Mouse (Mus musculus) kidney, postnatal 4 days (tissue): ENCODE results near the gene Mapk3.

Experiments
- DNase-seq, 2 experiments: peaks; one replicate each; pipeline ENCODE4 v3.0.0; 2021; ENCODE audit warnings: mixed read lengths in 2 of 2

Gene Mapk3

DNA sequence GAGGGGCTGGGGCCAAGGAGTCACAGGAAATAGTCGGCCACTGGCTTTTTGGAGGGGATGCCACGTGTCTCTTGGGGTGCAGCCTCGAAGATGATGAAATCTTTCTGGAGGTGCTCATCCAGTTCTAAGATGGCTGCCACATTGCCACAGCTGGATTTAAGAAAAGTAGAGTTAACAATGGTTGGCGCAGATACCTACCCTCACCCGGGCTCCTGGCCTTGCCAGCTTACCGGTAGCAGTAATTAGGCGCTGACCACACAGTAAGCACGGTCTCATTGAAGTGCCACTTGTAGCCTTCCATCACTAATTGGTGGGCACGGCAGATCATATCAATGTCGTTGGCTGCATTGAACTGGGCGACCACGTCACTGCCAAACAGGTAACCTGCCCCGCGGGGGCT lies 26.7 kb downstream of the Mapk3 start:
- no peak for DNase-seq

DNA sequence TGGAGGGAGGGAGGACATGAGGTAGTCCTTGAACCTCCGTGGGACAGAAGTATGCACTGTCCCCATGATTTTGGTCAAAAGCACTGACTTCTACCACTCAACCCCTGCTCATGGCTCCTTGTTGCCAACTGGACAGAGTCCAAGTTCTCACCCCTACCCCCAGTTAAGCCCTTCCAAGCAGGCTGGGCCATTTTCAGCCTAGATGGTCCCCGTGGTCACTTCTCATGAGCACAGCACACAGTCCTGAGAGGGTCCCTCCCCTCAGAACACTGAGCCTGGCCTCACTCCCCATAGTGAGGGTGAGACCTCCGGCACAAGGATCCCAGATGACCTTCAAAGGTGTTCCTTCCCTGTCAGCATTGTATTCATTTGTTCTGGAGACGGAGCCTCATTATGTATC lies 29.7 kb downstream of the Mapk3 start:
- DNase-seq = no peak

DNA sequence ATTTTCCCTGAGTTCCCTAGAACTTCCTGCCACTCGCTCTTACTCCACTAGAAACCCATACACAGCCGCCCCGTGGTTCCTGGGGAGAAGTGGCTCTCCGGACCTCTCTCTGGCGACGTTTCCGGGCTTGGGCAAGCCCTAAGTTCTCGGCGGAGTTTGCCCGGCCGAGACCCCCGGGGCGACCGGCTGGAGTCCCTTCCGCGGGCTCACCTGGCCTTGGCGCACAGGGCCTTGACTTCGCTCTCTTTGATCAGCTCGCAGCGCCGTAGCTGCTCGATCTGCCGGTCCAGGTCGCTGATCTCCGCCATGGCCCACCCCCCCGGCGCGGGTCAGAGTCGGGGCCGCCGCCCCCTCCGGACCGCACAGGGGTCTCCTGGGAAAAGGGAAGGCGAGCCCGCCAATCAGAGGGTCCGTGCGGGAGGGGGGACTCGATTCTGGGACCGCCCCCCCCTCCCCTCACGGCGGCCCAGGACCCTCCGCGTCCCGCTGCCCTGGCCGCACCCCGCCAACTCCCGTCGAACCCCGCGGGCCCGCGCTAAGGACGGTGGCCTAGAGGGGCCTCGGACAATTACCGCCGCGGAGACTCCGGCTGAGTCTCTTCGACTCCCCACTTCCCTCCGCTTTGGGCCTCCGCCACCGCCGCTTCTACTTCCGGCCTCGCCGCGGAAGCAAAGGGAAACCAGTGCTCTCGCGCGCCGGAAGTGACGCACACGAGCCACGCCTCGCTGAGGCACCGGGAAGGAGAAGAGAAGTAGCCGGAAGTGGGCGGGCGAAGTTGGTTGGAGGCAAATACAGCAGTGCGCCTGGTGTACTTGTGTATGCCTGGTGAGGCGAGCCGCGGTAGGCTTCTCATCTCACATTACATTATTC lies 32.7 kb downstream of the Mapk3 start, which contains the start of gene Ppp4c:
TSS of gene Ppp4c (minus strand) at position 646 of the 870 bp plus-strand sequence.
- peak; percentile 98 to 99 for DNase-seq

DNA sequence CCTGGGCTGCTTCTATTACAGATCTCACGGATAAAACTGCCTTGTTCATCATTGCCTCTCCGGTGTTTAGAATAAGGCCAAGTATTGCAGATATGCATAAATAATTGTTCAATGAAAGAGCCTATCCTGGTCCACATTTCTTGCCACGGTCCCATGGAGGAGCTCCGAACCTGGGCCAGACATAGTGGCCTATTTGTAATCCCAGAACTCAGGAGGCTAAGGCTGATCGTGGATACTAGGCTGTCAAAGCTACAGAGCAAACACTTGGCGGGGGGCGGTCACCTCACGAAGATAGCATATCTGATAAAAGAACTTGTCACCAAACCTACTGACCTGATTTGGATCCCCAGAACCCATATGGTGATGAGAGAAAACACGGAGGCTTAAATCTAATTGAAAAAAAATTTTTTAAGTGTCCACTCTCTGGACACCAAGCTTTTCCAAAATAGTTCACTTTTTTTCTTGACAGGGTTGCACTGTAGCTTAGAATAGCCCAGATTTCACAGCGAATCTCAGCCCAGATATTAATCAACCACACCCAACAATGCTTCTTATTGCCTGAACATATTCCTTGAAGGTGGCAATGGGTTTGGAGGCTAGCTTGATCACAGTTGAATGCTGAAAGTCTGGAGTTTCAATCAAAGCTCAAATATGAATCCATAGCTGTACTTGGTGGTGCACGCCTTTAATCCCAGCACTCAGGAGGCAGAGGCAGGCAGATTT lies 33.5 kb downstream of the Mapk3 start:
- DNase-seq = no peak

DNA sequence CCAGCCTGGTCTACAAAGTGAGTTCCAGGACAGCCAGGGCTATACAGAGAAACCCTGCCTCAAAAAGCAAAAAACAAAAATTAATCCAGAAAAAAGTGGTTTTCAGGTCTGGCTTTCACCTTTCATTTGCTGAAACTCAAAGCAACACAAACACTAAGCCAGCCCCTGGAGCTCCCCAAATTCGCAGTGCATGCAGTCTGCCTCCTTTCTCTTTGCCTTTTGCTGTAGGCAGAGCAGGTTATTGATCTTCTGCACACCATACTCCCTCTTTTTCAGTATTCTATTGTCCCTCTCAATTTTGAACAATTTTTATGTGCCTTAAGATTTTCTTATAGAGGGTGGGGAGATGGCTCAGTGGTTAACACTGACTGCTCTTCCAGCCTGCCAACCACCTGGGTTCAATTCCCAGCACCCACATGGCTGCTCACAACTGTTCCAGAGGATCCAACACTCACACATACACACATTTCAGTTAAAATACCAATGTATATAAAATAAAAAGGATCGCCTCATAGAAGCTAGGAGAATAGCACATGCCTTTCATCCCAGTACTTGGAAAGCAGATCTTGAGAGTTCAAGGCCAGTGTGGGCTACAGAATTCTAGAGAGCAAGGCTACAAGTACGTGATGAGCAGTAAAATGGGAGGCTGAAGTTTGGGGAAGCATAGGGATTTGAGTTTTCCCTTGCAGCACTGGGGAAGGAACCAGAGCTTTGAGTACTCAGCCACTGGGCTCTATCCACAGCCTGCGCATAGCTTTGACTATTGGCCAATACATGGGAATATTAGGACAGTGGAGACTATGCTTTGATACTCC lies 34.3 kb downstream of the Mapk3 start:
- no peak for DNase-seq

DNA sequence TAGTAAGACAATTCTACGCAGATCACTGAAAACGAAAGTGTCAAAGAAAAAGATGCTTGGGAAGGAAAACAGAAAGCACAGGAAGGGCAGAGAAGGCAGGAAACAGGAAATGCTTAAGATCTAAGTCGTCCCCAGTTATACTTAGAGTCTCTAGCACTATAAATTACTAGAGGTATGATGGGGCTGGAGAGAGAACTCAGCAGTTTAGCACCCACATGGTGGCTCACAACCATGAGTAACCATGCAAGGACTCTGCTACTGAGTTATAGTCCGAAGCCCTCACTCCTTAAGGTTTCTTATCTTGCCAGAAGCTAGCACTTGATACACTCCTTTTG lies 34.8 kb downstream of the Mapk3 start:
- DNase-seq = no peak

DNA sequence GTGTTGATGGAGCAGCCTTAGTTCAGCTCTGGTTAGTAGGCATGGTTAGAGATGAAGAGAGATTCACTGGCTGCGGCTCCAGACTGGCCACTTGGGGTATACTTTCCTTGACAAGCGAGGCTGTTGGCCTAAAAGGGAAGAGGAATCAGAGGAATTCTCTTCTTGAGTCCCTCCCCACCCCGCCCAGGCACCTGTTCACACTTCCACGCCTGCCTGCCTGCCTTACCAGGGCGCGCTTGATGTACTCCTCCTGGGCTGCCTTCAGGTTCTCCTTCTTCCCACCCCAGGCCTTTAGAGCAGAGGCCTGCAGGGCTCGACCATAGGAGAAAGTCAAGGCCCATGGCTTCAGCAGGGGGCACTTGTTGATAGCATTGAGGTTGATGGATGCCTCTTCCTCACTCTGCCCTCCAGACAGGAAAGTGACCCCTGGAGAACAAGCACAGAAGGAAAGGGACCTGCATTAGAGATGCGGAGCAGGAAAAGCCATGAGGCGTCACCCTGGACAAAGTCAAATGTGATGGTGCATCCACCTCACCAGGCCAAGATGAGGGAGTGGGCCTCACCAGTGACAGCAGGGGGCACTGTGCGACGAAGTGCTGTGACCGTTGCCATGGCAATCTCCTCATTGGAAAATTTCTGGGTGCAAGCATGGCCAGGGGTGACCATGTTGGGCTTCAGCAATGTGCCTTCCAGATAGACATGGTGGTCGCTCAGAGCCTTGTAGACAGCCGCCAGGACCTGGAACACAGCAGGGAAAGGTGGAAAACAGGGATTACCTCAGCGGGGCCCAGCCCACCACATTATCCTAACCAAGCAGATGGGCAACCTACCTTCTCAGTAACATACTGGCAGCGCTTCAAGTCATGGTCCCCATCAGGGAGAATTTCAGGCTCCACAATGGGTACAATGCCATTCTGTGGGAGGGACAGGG lies 36.3 kb downstream of the Mapk3 start:
- no peak for DNase-seq

DNA sequence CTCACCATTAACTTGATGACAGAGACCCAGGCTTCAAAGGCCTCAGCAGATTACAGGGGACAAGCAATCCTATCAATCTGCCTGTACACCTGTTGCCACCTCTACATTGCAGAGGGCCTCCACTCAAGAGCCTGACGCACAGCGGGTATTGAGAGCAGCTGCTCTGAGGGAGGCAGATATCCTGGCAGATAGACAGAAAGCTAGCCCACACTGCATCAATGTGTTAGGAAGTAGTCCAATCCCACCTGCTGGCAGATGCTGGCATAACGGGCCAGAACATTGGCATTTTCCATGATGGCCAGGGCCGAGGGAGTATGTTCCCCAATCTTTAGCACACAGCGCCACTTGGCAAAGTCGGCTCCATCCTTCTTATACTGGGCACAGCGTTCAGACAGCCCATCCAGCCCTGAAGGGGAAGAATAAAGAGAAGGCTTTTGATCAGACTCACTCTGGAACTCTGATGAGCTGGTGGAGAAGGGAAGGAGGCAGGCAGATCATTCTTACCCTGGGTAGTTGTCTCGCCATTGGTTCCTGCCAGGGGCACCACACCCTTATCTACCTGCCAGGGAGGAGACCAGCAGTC lies 37.0 kb downstream of the Mapk3 start:
- peak; percentile 61 to 70 for DNase-seq

DNA sequence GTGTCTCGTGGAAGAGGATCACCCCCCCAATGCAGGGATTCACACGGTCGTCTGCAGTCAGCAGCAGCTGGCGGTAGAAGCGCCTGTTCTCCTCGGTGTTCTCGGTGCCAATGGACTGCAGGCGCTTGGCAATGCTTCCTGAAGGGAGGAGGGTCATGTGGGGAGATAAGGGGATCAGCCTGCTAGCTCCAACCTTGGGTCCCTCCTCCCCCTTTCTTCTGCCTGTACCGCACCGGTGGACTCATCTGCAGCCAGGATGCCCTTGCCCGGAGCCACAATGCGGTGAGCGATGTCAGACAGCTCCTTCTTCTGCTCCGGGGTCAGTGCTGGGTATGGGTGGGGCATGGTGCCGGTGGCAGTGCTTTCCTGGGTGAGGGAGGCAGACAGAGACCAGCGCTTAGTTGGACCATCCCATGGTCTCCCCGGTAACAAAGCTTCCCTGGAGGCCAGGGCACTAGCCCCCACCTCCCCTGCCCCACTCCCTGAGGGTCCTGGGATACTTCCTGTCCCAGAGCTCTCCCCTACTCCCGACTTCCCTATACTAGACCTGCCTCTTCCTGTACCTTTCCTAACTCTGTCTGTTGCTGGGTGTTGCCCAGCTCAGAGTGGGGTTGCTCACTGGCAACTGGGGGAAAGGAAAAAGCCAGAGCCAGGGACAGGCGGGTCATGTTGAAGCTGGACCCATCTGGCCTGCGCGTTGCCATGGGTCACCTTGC lies 38.2 kb downstream of the Mapk3 start, which contains the start of gene Fam57b:
TSS of gene Fam57b (plus strand) at position 258 of the 716 bp plus-strand sequence.
- DNase-seq = peak in 1 of 2 experiments; percentile 40

DNA sequence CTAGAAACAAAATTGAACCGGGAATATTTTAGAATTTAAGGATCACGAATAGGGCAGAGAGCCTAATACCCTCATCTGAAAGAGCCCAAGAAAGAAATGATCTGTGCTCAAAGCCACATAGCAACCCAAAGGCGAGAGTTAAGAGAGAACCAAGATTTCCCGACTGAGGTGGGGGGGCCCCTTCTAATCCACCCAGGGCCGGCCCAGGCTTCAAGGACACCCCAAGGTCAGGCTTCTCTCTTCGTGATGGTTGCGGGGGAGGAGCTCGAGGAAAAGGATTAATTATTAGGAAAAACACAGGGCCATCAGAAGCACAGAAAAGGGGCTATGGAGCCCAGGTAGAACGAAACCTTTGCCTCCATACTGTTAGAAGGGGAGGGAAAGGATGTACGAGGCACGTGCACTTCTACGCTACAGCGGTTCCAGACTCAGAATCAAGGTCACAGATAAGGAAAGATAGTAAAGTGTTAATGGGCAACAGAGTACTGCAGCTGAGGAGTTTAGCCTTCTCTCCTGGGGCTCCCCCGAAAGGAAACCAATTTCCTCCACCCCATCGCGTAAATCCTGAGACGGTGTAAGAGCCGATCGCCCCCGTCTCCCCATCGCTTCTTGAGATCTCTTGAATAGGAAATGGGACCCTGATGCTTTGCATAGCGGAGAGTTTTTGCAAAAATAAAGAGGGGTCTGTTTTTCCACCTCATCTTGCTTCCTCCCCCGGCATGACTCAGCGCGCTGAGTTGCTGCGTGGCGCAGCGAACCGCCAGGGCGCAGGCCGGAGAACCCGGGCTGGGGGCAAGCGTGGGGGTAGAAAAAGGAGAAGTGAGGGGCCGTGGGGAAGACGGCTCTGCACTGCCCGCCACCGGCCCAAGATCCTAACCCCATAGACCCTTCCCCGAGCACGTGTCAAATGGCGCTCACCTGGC lies 39.0 kb downstream of the Mapk3 start:
- peak in 1 of 2 experiments; percentile 55 for DNase-seq

DNA sequence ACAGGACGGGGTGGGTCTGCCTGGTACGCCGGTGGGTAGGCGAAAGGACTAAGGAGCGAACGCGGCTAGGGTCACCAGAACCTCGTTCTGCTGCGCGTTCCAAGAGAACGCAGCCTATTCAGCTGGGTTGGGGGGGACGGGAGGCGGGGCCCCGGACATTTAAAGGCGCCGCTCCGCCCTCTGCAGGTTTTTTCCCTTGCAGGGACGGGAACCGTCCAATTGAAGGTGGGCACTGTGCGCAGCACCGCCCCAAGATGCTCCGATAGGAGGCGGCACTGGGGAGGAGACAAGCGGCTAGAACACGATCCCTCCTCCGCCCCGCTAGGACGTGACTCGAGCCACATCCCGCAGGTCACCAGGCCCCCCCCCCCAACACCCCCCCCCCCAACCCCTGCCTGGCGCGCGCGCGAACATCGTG lies 39.7 kb downstream of the Mapk3 start:
- DNase-seq = peak; percentile 97 to 98

DNA sequence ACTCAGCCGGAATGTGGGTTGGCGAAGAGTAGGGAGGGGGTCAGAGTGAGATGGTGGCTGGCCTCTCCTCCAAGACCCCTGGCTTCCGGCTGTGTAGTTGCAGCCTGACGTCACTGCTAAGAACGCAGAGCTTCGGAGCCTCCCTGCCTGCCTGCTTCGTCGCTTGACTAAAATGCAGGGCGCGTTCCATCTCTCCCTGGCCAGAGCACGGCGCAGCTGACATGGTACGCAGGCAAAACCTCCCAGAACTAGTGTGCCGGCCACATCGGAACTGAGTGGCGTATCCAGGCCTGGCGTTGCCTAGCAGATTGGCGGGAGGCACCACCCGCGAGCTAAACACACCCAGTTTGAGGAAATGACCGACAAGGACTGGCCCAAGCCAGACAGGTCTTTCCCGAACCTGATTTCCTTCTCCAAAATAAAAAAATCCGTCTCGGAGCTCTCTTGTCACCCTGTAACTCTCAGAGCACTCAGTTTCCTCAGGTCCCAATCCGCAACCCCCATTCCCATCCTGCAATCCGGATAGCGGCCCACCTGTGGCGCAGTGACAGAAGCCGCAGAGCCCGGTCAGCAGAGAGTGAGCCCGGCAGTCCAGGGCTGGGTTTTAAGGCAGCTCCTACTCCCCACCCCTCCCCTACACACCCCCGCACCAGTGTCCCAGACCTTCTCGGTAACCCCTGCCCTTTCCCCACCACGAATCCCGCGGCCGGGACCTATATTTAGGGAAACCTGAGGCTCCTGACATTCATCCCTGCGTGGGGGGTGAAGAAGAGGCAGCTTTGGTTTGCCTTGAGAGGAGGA lies 40.3 kb downstream of the Mapk3 start:
- peak in 1 of 2 experiments; percentile 51 for DNase-seq

DNA sequence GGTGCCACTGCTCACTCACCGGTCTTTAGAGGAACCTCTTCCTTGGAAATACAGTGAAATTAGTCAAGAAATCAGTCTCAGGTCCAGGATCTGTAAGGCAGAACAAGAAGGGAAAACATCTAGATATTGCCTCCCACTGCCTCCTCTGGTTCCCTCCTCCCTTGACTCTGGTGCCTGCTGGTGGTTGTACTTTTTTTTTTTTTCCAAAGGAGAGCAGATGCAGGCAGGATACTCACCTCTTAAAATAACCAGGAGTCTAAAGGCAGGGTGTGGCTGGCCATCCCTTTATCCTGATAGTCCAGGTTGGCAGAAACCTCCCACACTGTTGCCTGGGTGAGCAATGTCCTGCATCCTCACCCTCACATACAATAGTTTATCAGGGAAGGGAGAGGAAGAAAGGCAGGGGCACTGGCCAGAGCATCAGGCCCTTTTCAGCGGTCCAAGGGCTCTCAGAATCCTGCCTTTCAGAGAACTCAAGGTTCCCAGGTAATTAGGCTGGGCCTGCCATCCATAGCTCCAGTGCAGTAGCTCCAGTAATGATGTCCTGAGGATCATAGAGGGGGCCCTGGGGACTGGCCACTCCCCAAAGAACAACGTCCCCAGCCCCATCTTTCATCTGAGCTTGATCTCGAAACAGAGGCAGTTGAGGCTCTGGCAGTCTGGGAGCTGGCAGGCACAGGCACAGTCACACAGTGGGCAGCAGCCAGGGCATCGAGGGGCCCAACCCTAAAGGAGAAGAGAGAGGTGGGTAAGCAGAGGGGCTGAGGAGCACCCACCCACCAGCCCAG lies 41.1 kb downstream of the Mapk3 start:
- DNase-seq = no peak

DNA sequence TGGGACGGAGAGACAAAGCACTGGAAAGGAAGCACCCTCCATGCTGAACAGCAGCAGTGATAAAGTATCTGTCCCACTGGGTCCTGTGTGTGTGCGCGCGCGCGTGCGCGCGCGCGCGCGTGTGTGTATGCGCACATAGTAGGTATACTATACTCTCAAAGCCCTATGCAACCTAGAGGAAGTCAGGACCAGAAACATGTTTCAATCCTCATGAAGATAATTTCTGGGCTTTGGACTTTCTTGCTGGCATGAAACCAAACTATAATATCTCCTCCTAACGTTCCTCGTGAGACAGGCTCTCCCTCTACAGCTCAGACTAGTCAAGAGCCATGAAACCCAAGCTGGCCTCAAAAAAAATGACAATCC lies 41.6 kb downstream of the Mapk3 start:
- DNase-seq = no peak

DNA sequence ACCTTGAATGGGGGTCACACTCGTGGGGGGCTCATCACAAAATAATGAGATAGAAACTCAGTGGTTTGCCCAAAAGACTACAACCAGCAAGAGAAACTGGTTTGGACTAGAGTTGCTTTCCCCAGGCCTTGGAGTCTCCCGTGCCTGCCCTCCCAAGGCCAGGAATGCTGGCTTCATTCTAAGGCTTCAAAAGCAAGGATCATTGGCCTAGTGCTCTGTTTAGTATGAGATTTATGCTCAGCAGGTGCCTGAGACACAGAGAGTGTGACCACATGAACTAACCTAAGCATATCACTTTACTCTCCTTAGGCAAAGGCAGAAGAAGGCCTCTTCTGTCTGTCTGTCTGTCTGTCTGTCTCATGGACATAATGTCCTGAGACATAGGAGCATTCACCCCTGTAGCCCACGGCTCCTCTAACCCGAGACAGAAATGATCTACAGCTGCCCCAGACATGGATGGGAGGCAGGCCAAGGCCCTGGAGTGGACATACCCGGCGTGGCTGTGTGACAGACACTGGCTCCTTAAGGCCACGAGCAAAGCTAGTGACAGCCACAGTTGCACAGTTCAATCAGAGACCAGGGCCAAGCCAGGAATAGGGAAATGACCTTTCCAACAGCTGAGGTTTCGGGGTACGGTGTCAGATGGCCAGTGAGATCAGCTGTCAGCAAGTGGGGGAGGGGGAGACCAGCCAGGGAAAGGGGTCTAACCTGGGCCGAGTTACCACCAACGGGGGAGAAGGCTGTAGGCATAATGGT lies 42.9 kb downstream of the Mapk3 start:
- DNase-seq = no peak

DNA sequence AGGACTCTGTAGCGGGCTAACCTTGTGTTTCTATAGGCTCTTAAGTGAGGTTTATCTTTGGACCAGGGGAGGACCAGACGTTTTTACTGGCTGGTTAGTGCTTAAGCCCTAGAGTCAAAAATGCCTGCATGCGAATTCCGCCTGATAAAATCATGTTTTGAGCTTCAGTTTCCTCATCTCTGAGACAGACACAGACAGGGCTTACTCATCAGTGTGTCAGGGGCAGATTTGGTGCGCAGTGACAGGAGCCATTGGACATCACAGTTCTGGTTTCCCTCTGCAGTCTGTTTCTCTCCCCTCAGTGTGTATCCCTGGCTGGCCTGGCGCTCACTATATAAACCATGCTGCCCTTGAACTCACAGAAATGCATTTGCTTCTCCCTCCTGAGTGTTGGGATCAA lies 43.8 kb downstream of the Mapk3 start:
- no peak for DNase-seq

DNA sequence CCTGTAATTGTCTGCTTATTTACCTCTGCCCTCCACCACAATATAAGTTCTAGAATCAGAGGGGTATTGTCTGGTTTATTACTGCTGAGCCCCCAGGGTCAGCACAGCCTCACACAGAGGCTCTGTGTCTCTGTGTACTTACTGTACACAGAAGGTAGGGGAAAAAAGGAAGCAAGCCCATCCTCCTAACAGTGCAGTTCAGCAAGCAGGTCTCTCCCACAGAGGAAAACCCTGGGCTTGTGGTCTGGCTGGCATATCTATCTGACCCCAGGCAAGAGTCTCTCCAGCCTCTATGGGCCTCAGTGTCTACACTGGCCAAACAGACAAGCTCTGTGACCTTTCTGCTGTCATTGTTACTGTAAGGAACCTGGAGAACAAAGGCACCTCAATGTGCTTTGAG lies 44.4 kb downstream of the Mapk3 start:
- DNase-seq = no peak
